Mouse (Mus musculus) c-Kit-positive CD71-positive TER-119-negative erythroid progenitor cells, embryonic 14.5 days (primary cell): ENCODE results near the gene Rwdd2b.
A peak's percentile ranks its signal among the peaks of the same experiment; 100 is the strongest.

Experiments
- DNase-seq: peaks from one replicate; pipeline ENCODE4 v3.0.0-alpha.2; 2013; ENCODE audit warnings: low read depth

The Rwdd2b gene

GRCm38 (mm10) chr16:87420662-87421061 lies 19.7 kb downstream of the Rwdd2b start:
- DNase-seq, result no peak

GRCm38 (mm10) chr16:87405001-87405400 lies 35.4 kb downstream of the Rwdd2b start:
- peak; percentile 59 for DNase-seq

- peak; percentile 58 for DNase-seq
Measured at GRCm38 (mm10) chr16:87393813-87394548, 46.4 kb downstream of the Rwdd2b start.

GRCm38 (mm10) chr16:87387444-87387977 lies 52.9 kb downstream of the Rwdd2b start:
- DNase-seq, result no peak

- DNase-seq, result no peak
Measured at GRCm38 (mm10) chr16:87384366-87384765, 56.0 kb downstream of the Rwdd2b start.
